Mouse (Mus musculus) thymus, postnatal 10 days (tissue): ENCODE results near the gene Trip13.

Experiments
- DNase-seq, 2 experiments: peaks; one replicate each; pipeline ENCODE4 v3.0.0; 2021; ENCODE audit warnings: low spot score in 2 of 2

The Trip13 gene

GRCm38 (mm10) chr13:73886601-73887000 lies 51.0 kb downstream of the Trip13 start:
- DNase-seq, result no peak

- DNase-seq, result no peak
Measured at GRCm38 (mm10) chr13:73886066-73886465, 51.5 kb downstream of the Trip13 start.

GRCm38 (mm10) chr13:73885656-73886055 lies 51.9 kb downstream of the Trip13 start:
- DNase-seq, result no peak

GRCm38 (mm10) chr13:73881347-73881746 lies 56.2 kb downstream of the Trip13 start:
- no peak for DNase-seq

GRCm38 (mm10) chr13:73879824-73880223 lies 57.8 kb downstream of the Trip13 start:
- DNase-seq, result peak; percentile 44 to 85

GRCm38 (mm10) chr13:73872159-73872558 lies 65.4 kb downstream of the Trip13 start:
- no peak for DNase-seq
